Mouse (Mus musculus) kidney, adult 2 months (tissue): ENCODE data around the gene Cdc34. TPM values are rescaled to one million over a fixed set of nuclear protein-coding genes. Genes with fewer than 3 reads are reported as not detected.

Experiments used
- DNase-seq: peaks from one replicate; pipeline ENCODE4 v3.0.0; 2021
- H3K27ac ChIP-seq: fragments of 200-500 bp; 2 replicates; pipeline ENCODE4 v1.5.1; 2012; ENCODE audit warnings: low read depth, low read length, control low read depth, inconsistent platforms; ENCODE audit not compliant: insufficient read depth
- H3K27me3 ChIP-seq: fragments of 200-500 bp; replicated peaks from 2 replicates; pipeline ENCODE4 v1.6.1; 2012; ENCODE audit warnings: mild to moderate bottlenecking, moderate library complexity, low read length, inconsistent platforms; ENCODE audit not compliant: control insufficient read depth, insufficient read depth
- H3K36me3 ChIP-seq: fragments of 200-500 bp; 2 replicates; pipeline ENCODE4 v1.6.1; 2012; ENCODE audit warnings: mild to moderate bottlenecking, moderate library complexity, low read length, inconsistent platforms; ENCODE audit not compliant: control insufficient read depth, insufficient read depth
- H3K4me1 ChIP-seq: fragments of 200-500 bp; 2 replicates; pipeline ENCODE4 v1.6.1; 2011; ENCODE audit warnings: low read length; ENCODE audit not compliant: control insufficient read depth, insufficient read depth
- H3K4me3 ChIP-seq: fragments of 200-500 bp; 2 replicates; pipeline ENCODE4 v1.5.1; 2011; ENCODE audit warnings: mild to moderate bottlenecking, low read depth, low read length, control low read depth; ENCODE audit not compliant: insufficient read depth
- CTCF ChIP-seq: fragments of 200-500 bp; conservative IDR thresholded peaks from 2 replicates; pipeline ENCODE4 v1.5.1; 2011; ENCODE audit warnings: low read depth, mild to moderate bottlenecking, control low read depth, low read length, moderate library complexity, mixed read lengths; ENCODE audit not compliant: insufficient read depth, insufficient read length
- POLR2A ChIP-seq: fragments of 200-500 bp; IDR thresholded peaks from one replicate; pipeline ENCODE4 v1.6.1; 2011; ENCODE audit warnings: low read depth, low read length, control low read depth
- WGBS: fragments of 180-500 bp; shearing (Covaris S2); methylation state at CpG from one replicate; pipeline ENCODE4 v1.1.7; 2018; 5-methylcytosine and 5-hydroxymethylcytosine counted together
- polyA plus RNA-seq: library from polyadenylated mRNA; depleted of rRNA; stranded (reverse); fragments of >200 nt; gene quantifications from 2 replicates; pipeline ENCODE4 v1.2.3, GENCODE M21; 2012; rRNA removed

Cdc34 gene
- 159 and 183 TPM in 2 replicates for polyA plus RNA-seq

- WGBS = under 1% methylated on average over 79 of the region's 84 CpGs
- Histone ChIP-seq H3K4me1 (peaks cover 10% of the 10 kb centered on the region; the same call in 1 of the 2 replicates), H3K36me3 (no peaks in the 10 kb centered on the region), H3K27me3 (no peaks in the 10 kb centered on the region), H3K4me3 (peak within 1 kb of the TSS; percentile 90), H3K27ac (peak within 1 kb of the TSS; percentile 65)
- TF ChIP-seq CTCF (no peak), POLR2A (peak; percentile 58)
- DNase-seq = peak; percentile 100
Measured at GRCm38 (mm10) chr10:79681591-79682245, at the start of gene Cdc34. Gene Cdc34 (plus strand): TSS chr10:79682195.

- no peak for DNase-seq
- WGBS = 39% methylated on average over 17 of the region's 17 CpGs
Measured at GRCm38 (mm10) chr10:79633006-79633777, 48.8 kb upstream of the Cdc34 start.

GRCm38 (mm10) chr10:79636287-79636686 lies 45.7 kb upstream of the Cdc34 start:
- Histone ChIP-seq H3K27me3 (no peaks in the 10 kb centered on the region; the same call in 1 of the 2 replicates), H3K36me3 (no peaks in the 10 kb centered on the region), H3K27ac (no peak overlapping the region), H3K4me1 (no peaks in the 10 kb centered on the region), H3K4me3 (no peak overlapping the region)
- DNase-seq = no peak
- WGBS = 84% methylated on average over 8 of the region's 8 CpGs
- no peak for TF ChIP-seq CTCF
- TF ChIP-seq POLR2A = no peak

More at GRCm38 (mm10) chr10:79633006-79633777, 48.8 kb upstream of the Cdc34 start:
- Histone ChIP-seq H3K27ac (no peak overlapping the region), H3K4me1 (no peaks in the 10 kb centered on the region), H3K27me3 (no peaks in the 10 kb centered on the region; the same call in 1 of the 2 replicates), H3K36me3 (no peaks in the 10 kb centered on the region), H3K4me3 (no peak overlapping the region)
- TF ChIP-seq POLR2A (no peak), CTCF (no peak)

GRCm38 (mm10) chr10:79637128-79638110 lies 44.6 kb upstream of the Cdc34 start, which contains the start of gene Shc2:
Gene Shc2 (minus strand): TSS chr10:79637918.
- WGBS = 1% methylated on average over 112 of the region's 116 CpGs
- no peak for DNase-seq
- no peaks in the 10 kb centered on the region for H3K4me1 ChIP-seq
- H3K36me3 ChIP-seq = no peaks in the 10 kb centered on the region
- H3K27me3 ChIP-seq = no peaks in the 10 kb centered on the region; the same call in 1 of the 2 replicates
- H3K27ac ChIP-seq = no peak within 1 kb of the TSS
- H3K4me3 ChIP-seq = peak within 1 kb of the TSS; percentile 18; the same call in 1 of the 2 replicates
- no peak for TF ChIP-seq POLR2A
- TF ChIP-seq CTCF = no peak

GRCm38 (mm10) chr10:79638486-79639204 lies 43.4 kb upstream of the Cdc34 start:
- no peak for TF ChIP-seq POLR2A
- TF ChIP-seq CTCF = no peak
- no peak overlapping the region for H3K4me3 ChIP-seq
- no peak overlapping the region for H3K27ac ChIP-seq
- no peak for DNase-seq
- no peaks in the 10 kb centered on the region for H3K36me3 ChIP-seq
- no peaks in the 10 kb centered on the region; the same call in 1 of the 2 replicates for H3K27me3 ChIP-seq
- WGBS = 10% methylated on average over 23 of the region's 23 CpGs
- H3K4me1 ChIP-seq = no peaks in the 10 kb centered on the region

- no peaks in the 10 kb centered on the region for H3K36me3 ChIP-seq
- H3K27me3 ChIP-seq = no peaks in the 10 kb centered on the region
- H3K4me1 ChIP-seq = no peaks in the 10 kb centered on the region
- WGBS = 52% methylated on average over 8 of the region's 8 CpGs
- TF ChIP-seq POLR2A (no peak), CTCF (no peak)
- DNase-seq = no peak
- H3K4me3 ChIP-seq = no peak within 1 kb of the TSS
- no peak within 1 kb of the TSS for H3K27ac ChIP-seq
Measured at GRCm38 (mm10) chr10:79645711-79646110, 36.3 kb upstream of the Cdc34 start, which contains the start of gene Odf3l2. Gene Odf3l2 (minus strand): TSS chr10:79645738.
